Mouse (Mus musculus) embryonic facial prominence, embryonic 11.5 days (tissue): ENCODE measurements around the gene Susd6. TPM values are rescaled to one million over a fixed set of nuclear protein-coding genes. Genes with fewer than 3 reads are reported as not detected.

Experiments
- ATAC-seq: fragments of 200-750 bp; cut with Nextera tagmentation; replicated peaks from 2 replicates; pipeline ENCODE4 v1.8.0; 2017; ENCODE audit warnings: low read depth; ENCODE audit not compliant: insufficient number of reproducible peaks, low FRiP score, low TSS enrichment
- DNase-seq: peaks from one replicate; pipeline ENCODE4 v3.0.0-alpha.2; 2015; ENCODE audit warnings: low spot score
- H3K27ac ChIP-seq: fragments of 300-500 bp; sonication (generic); replicated peaks from 2 replicates; pipeline ENCODE4 v1.5.1; 2014; ENCODE audit warnings: mild to moderate bottlenecking, low read depth, low read length, control low read depth
- H3K27me3 ChIP-seq: fragments of 300-500 bp; sonication (generic); 2 replicates; pipeline ENCODE4 v1.6.1; 2014; ENCODE audit warnings: mild to moderate bottlenecking, low read length, moderate library complexity, mixed read lengths; ENCODE audit not compliant: control insufficient read depth, insufficient read depth
- H3K36me3 ChIP-seq: fragments of 300-500 bp; sonication (generic); replicated peaks from 2 replicates; pipeline ENCODE4 v1.6.1; 2014; ENCODE audit warnings: low read depth, mild to moderate bottlenecking, low read length, moderate library complexity, mixed read lengths; ENCODE audit not compliant: control insufficient read depth, insufficient read depth
- H3K4me1 ChIP-seq: fragments of 300-500 bp; sonication (generic); 2 replicates; pipeline ENCODE4 v1.6.1; 2014; ENCODE audit warnings: low read length, mixed read lengths; ENCODE audit not compliant: control insufficient read depth, insufficient read depth
- H3K4me2 ChIP-seq: fragments of 300-500 bp; sonication (generic); 2 replicates; pipeline ENCODE4 v1.6.1; 2014; ENCODE audit warnings: low read depth, mild to moderate bottlenecking, control low read depth, low read length, moderate library complexity
- H3K4me3 ChIP-seq: fragments of 300-500 bp; sonication (generic); 2 replicates; pipeline ENCODE4 v1.5.1; 2014; ENCODE audit warnings: low read depth, low read length, control low read depth
- H3K9ac ChIP-seq: fragments of 300-500 bp; sonication (generic); replicated peaks from 2 replicates; pipeline ENCODE4 v1.6.1; 2014; ENCODE audit warnings: mild to moderate bottlenecking, control low read depth, low read length
- H3K9me3 ChIP-seq: fragments of 300-500 bp; sonication (generic); replicated peaks from 2 replicates; pipeline ENCODE4 v1.6.1; 2016; ENCODE audit warnings: mild to moderate bottlenecking, low read length, inconsistent platforms, mixed read lengths; ENCODE audit not compliant: control insufficient read depth
- WGBS: fragments of 180-500 bp; shearing (Covaris S2); extraction: QIAGEN DNeasy Blood & Tissue Kit; methylation state at CpG from one replicate; pipeline ENCODE4 v1.1.7; 2014; 5-methylcytosine and 5-hydroxymethylcytosine counted together
- polyA plus RNA-seq: library from polyadenylated mRNA; unstranded; fragments of >200 nt; fragmentation: Nextera tagmentation; extraction: Ambion mirVana; gene quantifications from 2 replicates; pipeline ENCODE4 v1.2.1, GENCODE M21; 2014

The Susd6 gene
- polyA plus RNA-seq, 1 experiment from 2014 or later = 13.8 TPM

- no peak overlapping the region for H3K4me3 ChIP-seq
- H3K4me2 ChIP-seq = no peak overlapping the region
- no peak overlapping the region for H3K9ac ChIP-seq
- H3K27me3 ChIP-seq = no peaks in the 10 kb centered on the region
- ATAC-seq (0 out of 2 replicates have a peak, but pooled peaks have one; percentile 34), DNase-seq (peak; percentile 14)
- no peak overlapping the region for H3K27ac ChIP-seq
- WGBS = 78% methylated on average over 16 of the region's 16 CpGs
- no peaks in the 10 kb centered on the region for H3K9me3 ChIP-seq
- H3K4me1 ChIP-seq = no peaks in the 10 kb centered on the region
- H3K36me3 ChIP-seq = no peaks in the 10 kb centered on the region
These were observed 11.9 kb upstream of the Susd6 start for GRCm38 (mm10) chr12:80778188-80778936.

- Histone ChIP-seq H3K9ac (no peak overlapping the region), H3K4me3 (no peak overlapping the region), H3K36me3 (no peaks in the 10 kb centered on the region), H3K27me3 (no peaks in the 10 kb centered on the region), H3K27ac (no peak overlapping the region), H3K4me1 (no peaks in the 10 kb centered on the region), H3K9me3 (no peaks in the 10 kb centered on the region), H3K4me2 (no peak overlapping the region)
- 93% methylated on average over 4 of the region's 4 CpGs for WGBS
- DNase-seq (no peak), ATAC-seq (no peak)
These were observed 10.6 kb upstream of the Susd6 start for GRCm38 (mm10) chr12:80779760-80780159.

- H3K27me3 ChIP-seq = no peaks in the 10 kb centered on the region; the same call in 1 of the 2 replicates
- no peak overlapping the region for H3K4me3 ChIP-seq
- no peak overlapping the region for H3K27ac ChIP-seq
- no peak overlapping the region for H3K9ac ChIP-seq
- 84% methylated on average over 3 of the region's 3 CpGs for WGBS
- no peaks in the 10 kb centered on the region for H3K4me1 ChIP-seq
- no peaks in the 10 kb centered on the region for H3K36me3 ChIP-seq
- no peaks in the 10 kb centered on the region for H3K9me3 ChIP-seq
- no peak for DNase-seq
- H3K4me2 ChIP-seq = no peak overlapping the region
- no peak for ATAC-seq
These were observed 8.1 kb upstream of the Susd6 start for GRCm38 (mm10) chr12:80782190-80782589.

- no peak overlapping the region for H3K4me2 ChIP-seq
- no peak for ATAC-seq
- H3K9ac ChIP-seq = no peak overlapping the region
- H3K27ac ChIP-seq = no peak overlapping the region
- no peaks in the 10 kb centered on the region for H3K36me3 ChIP-seq
- no peaks in the 10 kb centered on the region for H3K9me3 ChIP-seq
- no peak for DNase-seq
- H3K4me1 ChIP-seq = no peaks in the 10 kb centered on the region
- H3K27me3 ChIP-seq = no peaks in the 10 kb centered on the region; the same call in 1 of the 2 replicates
- no peak overlapping the region for H3K4me3 ChIP-seq
- WGBS = 54% methylated on average over 3 of the region's 3 CpGs
These were observed 7.4 kb upstream of the Susd6 start for GRCm38 (mm10) chr12:80782892-80783291.

- Histone ChIP-seq H3K9me3 (no peaks in the 10 kb centered on the region), H3K9ac (no peak overlapping the region), H3K4me3 (no peak overlapping the region), H3K36me3 (no peaks in the 10 kb centered on the region), H3K27ac (no peak overlapping the region), H3K4me1 (no peaks in the 10 kb centered on the region), H3K4me2 (no peak overlapping the region), H3K27me3 (no peaks in the 10 kb centered on the region; the same call in 1 of the 2 replicates)
- DNase-seq = no peak
- no peak for ATAC-seq
- 82% methylated on average over 1 of the region's 1 CpGs for WGBS
These were observed 6.4 kb upstream of the Susd6 start for GRCm38 (mm10) chr12:80783889-80784288.

- WGBS = 91% methylated on average over 5 of the region's 5 CpGs
- DNase-seq = no peak
These were observed 5.3 kb upstream of the Susd6 start for GRCm38 (mm10) chr12:80785005-80785404.

GRCm38 (mm10) chr12:80785597-80785996, 4.7 kb upstream of the Susd6 start:
- Histone ChIP-seq H3K27ac (no peak overlapping the region), H3K27me3 (no peaks in the 10 kb centered on the region; the same call in 1 of the 2 replicates), H3K4me3 (no peak overlapping the region), H3K4me1 (no peaks in the 10 kb centered on the region), H3K9me3 (no peaks in the 10 kb centered on the region), H3K36me3 (no peaks in the 10 kb centered on the region), H3K9ac (no peak overlapping the region), H3K4me2 (no peak overlapping the region)
- WGBS = 87% methylated on average over 4 of the region's 4 CpGs
- DNase-seq = no peak
- no peak for ATAC-seq

More at GRCm38 (mm10) chr12:80785005-80785404, 5.3 kb upstream of the Susd6 start:
- H3K4me2 ChIP-seq = no peak overlapping the region
- no peak overlapping the region for H3K4me3 ChIP-seq
- ATAC-seq = no peak
- no peaks in the 10 kb centered on the region for H3K4me1 ChIP-seq
- H3K9ac ChIP-seq = no peak overlapping the region
- H3K27ac ChIP-seq = no peak overlapping the region
- no peaks in the 10 kb centered on the region for H3K36me3 ChIP-seq
- H3K27me3 ChIP-seq = no peaks in the 10 kb centered on the region; the same call in 1 of the 2 replicates
- H3K9me3 ChIP-seq = no peaks in the 10 kb centered on the region

- no peaks in the 10 kb centered on the region for H3K9me3 ChIP-seq
- ATAC-seq (no peak), DNase-seq (no peak)
- no peak overlapping the region for H3K4me3 ChIP-seq
- no peak overlapping the region for H3K27ac ChIP-seq
- no peaks in the 10 kb centered on the region; the same call in 1 of the 2 replicates for H3K27me3 ChIP-seq
- no peaks in the 10 kb centered on the region for H3K4me1 ChIP-seq
- H3K9ac ChIP-seq = no peak overlapping the region
- H3K36me3 ChIP-seq = no peaks in the 10 kb centered on the region
- no peak overlapping the region for H3K4me2 ChIP-seq
- 71% methylated on average over 1 of the region's 1 CpGs for WGBS
These were observed 3.7 kb upstream of the Susd6 start for GRCm38 (mm10) chr12:80786591-80786990.
